Mouse (Mus musculus): Measurements from ENCODE around the gene Notch4. TPM values are rescaled to one million over a fixed set of nuclear protein-coding genes. Genes with fewer than 3 reads are reported as not detected.

Gene Notch4
- total RNA-seq, 2 experiments from 2014 or later = 35.3 to 47.2 TPM

Other genes starting within 250 kb of the Notch4 start
- gene H2-Eb2, start 238.6 kb upstream of the Notch4 start, total RNA-seq (2021) = not detected
- gene Btnl2, start 209.4 kb upstream of the Notch4 start, total RNA-seq (2021) = under 1 TPM; 0.34 to 0.48 TPM
- not detected for gene Btnl1, start 187.1 kb upstream of the Notch4 start, total RNA-seq (2021)
- gene BC051142, start 165.4 kb upstream of the Notch4 start, total RNA-seq (2021) = under 1 TPM in 1 of 2 experiments, not detected in 1; 0.34 TPM
- not detected for gene Btnl4, start 87.0 kb upstream of the Notch4 start, total RNA-seq (2021)
- not detected for gene Btnl6, start 46.9 kb upstream of the Notch4 start, total RNA-seq (2021)
- 1 to 10 TPM; 4.1 to 4.2 TPM for gene Gpsm3, start 25.5 kb downstream of the Notch4 start, total RNA-seq (2021)
- 10 to 100 TPM; 17.6 to 17.8 TPM for gene Pbx2, start 27.0 kb downstream of the Notch4 start, total RNA-seq (2021)
- under 1 TPM in 1 of 2 experiments, not detected in 1; 0.56 TPM for gene Ager, start 33.6 kb downstream of the Notch4 start, total RNA-seq (2021)
- gene Rnf5, start 39.4 kb downstream of the Notch4 start, total RNA-seq (2021) = 10 to 100 TPM; 34.9 to 35.0 TPM
- 10 to 100 TPM; 65.8 to 66.8 TPM for gene Agpat1, start 40.0 kb downstream of the Notch4 start, total RNA-seq (2021)
- gene Egfl8, start 51.7 kb downstream of the Notch4 start, total RNA-seq (2021) = 1 to 10 TPM; 1.7 to 1.8 TPM
- 10 to 100 TPM; 53.2 to 53.7 TPM for gene Ppt2, start 64.2 kb downstream of the Notch4 start, total RNA-seq (2021)
- 1 to 10 TPM; 1.1 to 1.9 TPM for gene Prrt1, start 65.3 kb downstream of the Notch4 start, total RNA-seq (2021)
- gene Fkbpl, start 80.5 kb downstream of the Notch4 start, total RNA-seq (2021) = 1 to 10 TPM; 6.2 to 6.6 TPM
- gene Atf6b, start 82.9 kb downstream of the Notch4 start, total RNA-seq (2021) = 10 to 100 TPM; 15.6 to 17.8 TPM
- gene Tnxb, start 106.3 kb downstream of the Notch4 start, total RNA-seq (2021) = 10 to 100 TPM; 32.1 to 42.1 TPM
- 10 to 100 TPM; 15.0 to 23.3 TPM for gene C4b, start 179.6 kb downstream of the Notch4 start, total RNA-seq (2021)
- gene Cyp21a1, start 240.3 kb downstream of the Notch4 start, total RNA-seq (2021) = not detected